Mouse (Mus musculus) olfactory bulb, adult 2 months (tissue): ENCODE measurements around the gene Reps1.

Source experiments
- CTCF ChIP-seq: fragments of 200-500 bp; IDR thresholded peaks from 2 replicates; pipeline ENCODE4 v1.5.1; 2012; ENCODE audit warnings: low read depth, mild to moderate bottlenecking, low read length, moderate library complexity; ENCODE audit not compliant: insufficient read depth
- POLR2A ChIP-seq: fragments of 200-500 bp; IDR thresholded peaks from 2 replicates; pipeline ENCODE4 v1.6.1; 2012; ENCODE audit warnings: mild to moderate bottlenecking, low read depth, low read length, moderate library complexity; ENCODE audit not compliant: insufficient read depth

DNA sequence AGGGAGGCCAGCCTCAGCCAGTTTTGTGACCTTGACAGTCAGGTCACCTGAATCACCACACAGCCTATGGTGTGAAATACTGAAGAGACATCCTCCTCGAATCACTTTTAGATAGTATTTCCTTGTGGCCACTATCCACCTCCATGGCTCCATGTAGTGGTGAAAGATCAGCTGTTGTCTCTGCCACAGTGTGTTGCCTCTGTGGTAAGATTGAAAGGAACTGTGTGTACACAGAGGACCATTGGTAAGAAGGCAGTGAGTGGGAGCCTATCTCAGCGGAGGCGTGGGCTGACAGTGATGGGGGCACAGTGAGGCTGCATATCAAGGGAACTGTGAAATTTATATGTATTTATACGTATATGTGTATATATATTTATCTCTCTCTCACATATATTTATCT, 5.9 kb downstream of the Reps1 start:
- TF ChIP-seq CTCF (no peak), POLR2A (no peak)
